Mouse (Mus musculus) hindbrain, postnatal 0 days (tissue): ENCODE measurements around the gene Vil1. TPM values are rescaled to one million over a fixed set of nuclear protein-coding genes. Genes with fewer than 3 reads are reported as not detected.

Experiments used
- ATAC-seq: fragments of 200-750 bp; cut with Nextera tagmentation; 2 replicates; pipeline ENCODE4 v1.8.0; 2017; ENCODE audit warnings: mild to moderate bottlenecking, moderate TSS enrichment, moderate library complexity
- DNase-seq: peaks from one replicate; pipeline ENCODE4 v3.0.0-alpha.2; 2015; ENCODE audit warnings: low spot score
- H3K27ac ChIP-seq: fragments of 300-500 bp; sonication (generic); 2 replicates; pipeline ENCODE4 v1.5.1; 2014; ENCODE audit warnings: mild to moderate bottlenecking
- H3K27me3 ChIP-seq: fragments of 300-500 bp; sonication (generic); 2 replicates; pipeline ENCODE4 v1.6.1; 2014; ENCODE audit warnings: low read length, mixed read lengths; ENCODE audit not compliant: insufficient read depth
- H3K36me3 ChIP-seq: fragments of 300-500 bp; sonication (generic); 2 replicates; pipeline ENCODE4 v1.6.1; 2014; ENCODE audit warnings: low read length, mixed read lengths; ENCODE audit not compliant: insufficient read depth
- H3K4me1 ChIP-seq: fragments of 300-500 bp; sonication (generic); 2 replicates; pipeline ENCODE4 v1.6.1; 2014; ENCODE audit warnings: antibody characterized with exemption, low read length, mixed read lengths; ENCODE audit not compliant: insufficient read depth
- H3K4me2 ChIP-seq: fragments of 300-500 bp; sonication (generic); 2 replicates; pipeline ENCODE4 v1.6.1; 2014; ENCODE audit warnings: low read depth, mild to moderate bottlenecking, low read length, moderate library complexity, mixed read lengths
- H3K4me3 ChIP-seq: fragments of 300-500 bp; sonication (generic); 2 replicates; pipeline ENCODE4 v1.5.1; 2014; ENCODE audit warnings: low read length
- H3K9ac ChIP-seq: fragments of 300-500 bp; sonication (generic); replicated peaks from 2 replicates; pipeline ENCODE4 v1.6.1; 2014; ENCODE audit warnings: mild to moderate bottlenecking, low read length, moderate library complexity, mixed read lengths
- H3K9me3 ChIP-seq: fragments of 300-500 bp; sonication (generic); 2 replicates; pipeline ENCODE4 v1.6.1; 2016; ENCODE audit warnings: low read length, mixed read lengths
- CTCF ChIP-seq: IDR thresholded peaks from 2 replicates; pipeline ENCODE4 v1.5.1; 2016; ENCODE audit warnings: antibody characterized with exemption, control low read depth, low read depth
- WGBS: fragments of 180-500 bp; shearing (Covaris S2); extraction: QIAGEN DNeasy Blood & Tissue Kit; methylation state at CpG from one replicate; pipeline ENCODE4 v1.1.7; 2014; 5-methylcytosine and 5-hydroxymethylcytosine counted together
- polyA plus RNA-seq: library from polyadenylated mRNA; unstranded; fragments of >200 nt; fragmentation: Nextera tagmentation; extraction: Ambion mirVana; gene quantifications from 2 replicates; pipeline ENCODE4 v1.2.1, GENCODE M21; 2015
- total RNA-seq: library from RNA; depleted of rRNA; stranded (reverse); fragments of >200 nt; gene quantifications from 2 replicates; pipeline ENCODE4 v1.2.3, GENCODE M21; 2014

Gene Vil1
- total and polyA plus RNA-seq, 2 experiments from 2014 or later = 0.14 to 0.26 TPM

- Histone ChIP-seq H3K9me3 (no peaks in the 10 kb centered on the region), H3K4me3 (peak overlapping the region; percentile 69), H3K9ac (peak overlapping the region; percentile 56), H3K4me2 (peak overlapping the region; percentile 76), H3K27me3 (no peaks in the 10 kb centered on the region), H3K27ac (peak overlapping the region; percentile 88), H3K4me1 (no peaks in the 10 kb centered on the region; the same call in 1 of the 2 replicates), H3K36me3 (no peaks in the 10 kb centered on the region)
- TF ChIP-seq CTCF = peak; percentile 64
- ATAC-seq (peak; percentile 90), DNase-seq (peak; percentile 95)
- WGBS = under 1% methylated on average over 26 of the region's 26 CpGs
Observed at GRCm38 (mm10) chr1:74386714-74387385, 22.3 kb upstream of the Vil1 start.

GRCm38 (mm10) chr1:74387386-74387988, 21.7 kb upstream of the Vil1 start:
- peak overlapping the region; percentile 56; the same call in 1 of the 2 replicates for H3K9ac ChIP-seq
- H3K27ac ChIP-seq = peak overlapping the region; percentile 88; the same call in 1 of the 2 replicates
- WGBS = 45% methylated on average over 15 of the region's 15 CpGs
- no peak for TF ChIP-seq CTCF
- H3K4me3 ChIP-seq = peak overlapping the region; percentile 69
- H3K9me3 ChIP-seq = no peaks in the 10 kb centered on the region
- ATAC-seq (no peak), DNase-seq (no peak)
- H3K27me3 ChIP-seq = no peaks in the 10 kb centered on the region
- H3K4me1 ChIP-seq = peaks cover 3% of the 10 kb centered on the region; the same call in 1 of the 2 replicates
- H3K4me2 ChIP-seq = peak overlapping the region; percentile 76
- no peaks in the 10 kb centered on the region for H3K36me3 ChIP-seq

GRCm38 (mm10) chr1:74388398-74388920, 20.7 kb upstream of the Vil1 start:
- H3K9me3 ChIP-seq = no peaks in the 10 kb centered on the region
- no peak for DNase-seq
- WGBS = 83% methylated on average over 7 of the region's 7 CpGs
- H3K27me3 ChIP-seq = no peaks in the 10 kb centered on the region
- H3K4me2 ChIP-seq = no peak overlapping the region
- H3K4me1 ChIP-seq = peaks cover 4% of the 10 kb centered on the region; the same call in 1 of the 2 replicates
- H3K9ac ChIP-seq = no peak overlapping the region
- ATAC-seq = no peak
- no peaks in the 10 kb centered on the region for H3K36me3 ChIP-seq
- no peak for TF ChIP-seq CTCF
- no peak overlapping the region for H3K4me3 ChIP-seq
- no peak overlapping the region for H3K27ac ChIP-seq

- Histone ChIP-seq H3K4me3 (0 out of 2 replicates have a peak overlapping the region, but pooled peaks have one; percentile 10), H3K4me1 (peaks cover 4% of the 10 kb centered on the region; the same call in 1 of the 2 replicates), H3K9ac (0 out of 2 replicates have a peak overlapping the region, but pooled peaks have one; percentile 21), H3K9me3 (no peaks in the 10 kb centered on the region), H3K27me3 (no peaks in the 10 kb centered on the region), H3K27ac (no peak overlapping the region), H3K4me2 (peak overlapping the region; percentile 42), H3K36me3 (peaks cover 3% of the 10 kb centered on the region; the same call in 1 of the 2 replicates)
- TF ChIP-seq CTCF = no peak
- DNase-seq = no peak
- WGBS = 8% methylated on average over 29 of the region's 29 CpGs
- ATAC-seq = no peak
Observed at GRCm38 (mm10) chr1:74389831-74390286, 19.3 kb upstream of the Vil1 start.

GRCm38 (mm10) chr1:74390287-74390906, 18.8 kb upstream of the Vil1 start:
- Histone ChIP-seq H3K4me2 (peak overlapping the region; percentile 42), H3K9ac (0 out of 2 replicates have a peak overlapping the region, but pooled peaks have one; percentile 21), H3K27me3 (no peaks in the 10 kb centered on the region), H3K4me3 (0 out of 2 replicates have a peak overlapping the region, but pooled peaks have one; percentile 10), H3K9me3 (no peaks in the 10 kb centered on the region), H3K36me3 (peaks cover 6% of the 10 kb centered on the region; the same call in 1 of the 2 replicates), H3K27ac (no peak overlapping the region), H3K4me1 (peaks cover 4% of the 10 kb centered on the region; the same call in 1 of the 2 replicates)
- 7% methylated on average over 21 of the region's 21 CpGs for WGBS
- TF ChIP-seq CTCF = peak; percentile 69
- no peak for ATAC-seq
- DNase-seq = peak; percentile 59
